Mouse (Mus musculus): ENCODE results near the gene Zfyve19. TPM values are rescaled to one million over a fixed set of nuclear protein-coding genes. Genes with fewer than 3 reads are reported as not detected.

The Zfyve19 gene
- polyA plus RNA-seq, 1 experiment from 2014 or later = 58.9 TPM

DNA sequence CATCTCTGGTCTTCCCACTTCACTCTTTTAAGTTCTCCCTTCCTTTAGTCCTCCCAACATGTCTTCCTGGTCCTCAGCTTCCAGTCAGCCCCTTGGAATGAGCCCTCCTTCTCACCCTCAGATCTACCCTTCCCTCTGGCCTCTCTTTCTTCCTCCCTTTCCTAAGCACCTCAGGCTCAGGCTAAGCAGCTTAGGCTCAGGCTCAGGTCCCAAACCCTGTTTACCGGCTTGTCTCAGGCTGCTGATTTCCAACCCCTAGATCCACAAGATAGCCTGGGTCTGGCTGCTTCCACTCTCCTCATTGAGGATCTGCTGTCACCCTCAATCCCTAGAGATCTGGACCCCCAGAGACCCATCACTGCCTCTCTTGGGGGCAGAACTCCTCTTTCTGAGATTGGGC, 10.4 kb upstream of the Zfyve19 start:
- no peaks in the 10 kb centered on the region for H3K9me3 ChIP-seq
- H3K4me2 ChIP-seq = no peak overlapping the region
- no peak overlapping the region for H3K27ac ChIP-seq (replicated peaks)
- WGBS = 71% methylated on average over 1 of the region's 1 CpGs
- no peak for ATAC-seq (ENCODE audit: low read depth)
- H3K9ac ChIP-seq = no peak overlapping the region
- H3K36me3 ChIP-seq = no peaks in the 10 kb centered on the region
- H3K4me3 ChIP-seq = no peak overlapping the region
- no peaks in the 10 kb centered on the region for H3K27me3 ChIP-seq
- peaks cover 7% of the 10 kb centered on the region for H3K4me1 ChIP-seq (replicated peaks)

DNA sequence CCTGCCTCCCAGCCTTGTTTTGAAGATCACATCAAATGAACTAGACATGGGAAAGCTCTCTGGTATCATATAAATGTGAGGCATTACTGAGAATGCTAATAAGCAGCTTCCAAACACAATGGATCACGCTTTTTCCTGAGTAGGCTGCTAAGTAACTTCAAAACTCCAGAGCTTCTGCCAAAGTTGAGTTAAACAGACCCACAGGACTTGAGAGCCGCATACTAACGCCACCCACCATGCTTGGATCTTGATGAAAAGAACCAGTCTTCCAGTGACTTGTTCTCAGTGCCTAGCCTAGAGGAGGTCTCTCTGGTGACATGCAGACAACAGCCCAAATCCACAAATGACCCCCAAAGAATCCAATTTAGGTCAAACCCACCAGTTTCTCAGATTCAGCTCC, 9.5 kb upstream of the Zfyve19 start:
- H3K9me3 ChIP-seq = no peaks in the 10 kb centered on the region

DNA sequence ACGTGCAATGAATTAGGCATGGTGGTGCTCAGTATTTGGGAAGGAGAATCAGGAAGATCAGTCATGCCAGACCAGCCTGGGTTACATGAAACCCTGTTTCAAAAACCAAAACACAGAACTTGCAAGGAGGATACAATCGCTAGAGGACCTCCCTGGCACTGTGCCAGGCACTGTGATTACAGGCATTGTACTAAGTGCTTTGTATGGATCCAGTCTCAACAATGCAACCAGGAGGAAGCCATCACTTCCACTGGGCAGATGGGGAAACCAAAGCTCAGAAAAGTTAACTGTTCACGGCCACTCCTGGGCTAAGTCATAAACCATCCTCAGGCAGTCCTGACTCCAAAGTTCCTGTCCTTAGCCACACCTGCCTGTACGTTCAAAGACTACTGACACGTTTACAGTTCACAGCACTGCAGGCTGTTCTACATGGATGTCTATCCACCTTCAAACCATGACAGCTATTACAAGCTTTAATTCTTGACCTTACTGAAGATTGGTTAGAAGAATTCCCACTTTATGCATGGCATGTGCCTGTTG, 5.4 kb upstream of the Zfyve19 start:
- H3K9me3 ChIP-seq = no peaks in the 10 kb centered on the region
- H3K9ac ChIP-seq = no peak overlapping the region
- H3K27ac ChIP-seq (replicated peaks) = no peak overlapping the region
- peaks cover 23% of the 10 kb centered on the region for H3K4me1 ChIP-seq (replicated peaks)
- H3K4me2 ChIP-seq = no peak overlapping the region
- H3K4me3 ChIP-seq = no peak overlapping the region
- H3K36me3 ChIP-seq = no peaks in the 10 kb centered on the region
- 56% methylated on average over 5 of the region's 5 CpGs for WGBS
- H3K27me3 ChIP-seq = no peaks in the 10 kb centered on the region
- no peak for ATAC-seq (ENCODE audit: low read depth)

More for the DNA sequence above, 9.5 kb upstream of the Zfyve19 start:
- Histone ChIP-seq H3K27ac (replicated peaks) (no peak overlapping the region), H3K27me3 (no peaks in the 10 kb centered on the region), H3K4me2 (no peak overlapping the region), H3K4me3 (no peak overlapping the region), H3K36me3 (no peaks in the 10 kb centered on the region), H3K9ac (no peak overlapping the region), H3K4me1 (replicated peaks) (peaks cover 15% of the 10 kb centered on the region)
- WGBS = 70% methylated on average over 3 of the region's 3 CpGs
- no peak for ATAC-seq (ENCODE audit: low read depth)

DNA sequence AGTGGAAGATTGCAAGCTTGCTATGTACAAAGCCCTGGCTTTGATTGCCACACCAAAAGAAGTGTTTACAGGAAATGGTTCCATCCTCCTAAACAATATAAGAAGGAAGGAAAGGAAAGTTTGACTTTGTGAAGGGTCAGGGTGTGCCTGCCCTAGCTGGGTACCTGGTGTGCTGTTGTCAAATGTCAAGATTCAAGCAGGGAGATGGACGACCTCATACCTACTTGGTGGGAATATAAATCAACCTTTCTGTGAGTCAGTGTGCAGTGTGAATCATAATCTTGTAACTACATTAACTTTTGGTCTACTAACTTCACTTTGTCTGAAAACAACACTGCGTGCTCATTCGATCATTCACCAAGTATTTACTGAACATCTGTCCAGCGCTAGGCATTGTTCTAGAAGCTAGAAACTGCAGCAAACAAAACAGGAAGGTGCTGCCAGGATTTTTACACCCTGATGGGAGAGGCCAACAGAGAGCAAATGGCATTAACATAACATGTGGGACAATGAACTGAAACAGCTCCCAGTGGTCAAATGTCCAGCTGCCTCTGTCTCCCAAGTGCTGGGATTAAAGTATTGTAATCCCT, 4.5 kb upstream of the Zfyve19 start:
- ATAC-seq (ENCODE audit: low read depth) = no peak
- no peaks in the 10 kb centered on the region for H3K27me3 ChIP-seq
- H3K4me2 ChIP-seq = no peak overlapping the region
- H3K36me3 ChIP-seq = no peaks in the 10 kb centered on the region
- H3K27ac ChIP-seq (replicated peaks) = no peak overlapping the region
- H3K9ac ChIP-seq = no peak overlapping the region
- H3K9me3 ChIP-seq = no peaks in the 10 kb centered on the region
- WGBS = 78% methylated on average over 4 of the region's 4 CpGs
- H3K4me3 ChIP-seq = no peak overlapping the region
- H3K4me1 ChIP-seq (replicated peaks) = peaks cover 20% of the 10 kb centered on the region

DNA sequence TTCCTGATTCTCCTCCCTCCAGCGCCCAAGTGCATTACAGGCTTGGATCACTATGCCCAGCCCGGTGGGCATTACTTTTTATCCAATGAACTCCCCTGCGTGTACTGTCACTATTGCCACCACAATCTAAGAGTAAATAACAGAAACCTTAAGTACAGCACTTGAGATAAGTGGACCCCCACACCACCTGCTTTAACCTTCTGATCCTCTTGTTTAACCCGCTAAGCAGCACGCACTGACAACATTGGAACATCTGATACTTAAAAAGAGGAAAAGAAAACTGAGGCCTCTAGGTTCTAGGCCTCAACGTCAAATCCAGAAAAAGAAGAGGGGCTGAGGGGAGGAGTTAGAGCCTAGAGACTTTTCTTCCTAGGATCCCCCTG, 465 bp upstream of the Zfyve19 start:
- Histone ChIP-seq H3K9me3 (no peaks in the 10 kb centered on the region), H3K36me3 (peaks cover 27% of the 10 kb centered on the region), H3K4me2 (peak overlapping the region; percentile 56), H3K27ac (replicated peaks) (peak overlapping the region; percentile 87), H3K9ac (peak overlapping the region; percentile 68), H3K4me1 (replicated peaks) (peaks cover 27% of the 10 kb centered on the region), H3K27me3 (no peaks in the 10 kb centered on the region), H3K4me3 (peak overlapping the region; percentile 65)
- WGBS = 30% methylated on average over 6 of the region's 6 CpGs
- no peak for ATAC-seq (ENCODE audit: low read depth)

DNA sequence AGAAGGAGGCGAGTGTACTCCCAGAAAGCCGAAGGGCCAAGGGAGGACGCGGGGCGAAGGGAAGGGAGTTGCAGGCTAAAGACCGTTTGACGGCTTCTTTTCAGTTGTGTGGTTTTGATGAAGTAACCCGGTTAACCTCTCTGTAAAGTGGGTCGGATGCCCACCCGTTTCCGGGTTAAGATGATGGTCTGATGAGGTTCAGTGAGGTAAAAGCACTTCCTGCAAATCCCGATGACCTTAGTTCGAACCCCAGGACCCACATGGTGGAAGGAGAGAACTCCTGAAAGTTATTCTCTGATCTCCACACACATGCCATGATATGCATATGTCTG, 725 bp downstream of the Zfyve19 start:
- Histone ChIP-seq H3K4me2 (peak overlapping the region; percentile 63), H3K27me3 (no peaks in the 10 kb centered on the region), H3K27ac (replicated peaks) (peak overlapping the region; percentile 87), H3K9me3 (no peaks in the 10 kb centered on the region), H3K4me3 (peak overlapping the region; percentile 65), H3K4me1 (replicated peaks) (peaks cover 18% of the 10 kb centered on the region), H3K9ac (peak overlapping the region; percentile 80), H3K36me3 (peaks cover 37% of the 10 kb centered on the region)
- 1% methylated on average over 13 of the region's 13 CpGs for WGBS
- ATAC-seq (ENCODE audit: low read depth) = peak; percentile 12

DNA sequence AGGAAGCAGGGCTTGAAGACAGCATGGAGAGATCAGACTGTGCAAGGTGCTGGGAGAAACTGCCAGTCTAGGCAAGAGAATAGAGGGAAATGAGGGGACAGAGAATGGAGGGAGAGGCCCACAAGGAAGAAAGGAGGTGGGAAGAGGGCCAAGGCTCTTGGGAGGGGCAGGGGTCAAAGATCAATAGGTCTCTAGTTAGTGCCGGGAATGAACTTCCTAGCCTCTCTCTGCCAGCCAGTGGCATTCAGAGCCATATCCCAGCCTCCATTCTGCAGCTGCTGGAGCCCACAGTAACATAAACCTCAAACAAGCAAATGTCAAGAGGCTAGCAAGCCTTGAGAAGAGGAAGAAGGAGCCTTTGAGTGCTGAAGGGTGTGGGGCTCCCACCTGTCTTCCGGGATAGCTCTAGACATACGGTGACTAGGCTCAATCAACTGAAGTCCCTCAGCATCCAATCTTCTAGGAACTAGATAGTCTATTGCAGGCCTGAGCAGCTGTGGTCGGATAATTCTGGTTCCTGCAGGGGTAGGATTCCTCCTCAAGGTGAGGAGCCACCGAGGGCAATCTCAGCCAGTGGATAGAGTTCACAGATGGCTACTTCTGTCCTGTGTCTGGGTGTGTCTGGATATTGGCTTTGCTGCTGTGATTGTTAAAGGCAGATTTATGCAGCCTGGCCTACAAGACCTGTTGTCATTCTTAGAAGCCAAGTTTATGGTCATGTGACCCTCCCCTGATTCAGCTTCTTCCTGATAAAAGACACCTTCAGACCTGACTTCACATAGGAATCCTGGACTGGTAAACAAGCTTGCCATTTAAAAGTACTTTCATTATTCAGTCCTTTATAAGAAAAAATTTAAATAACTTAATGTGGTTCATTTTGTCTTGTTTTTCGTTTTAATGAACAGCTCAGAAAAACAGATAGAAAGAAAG, 21.6 kb downstream of the Zfyve19 start, which contains the start of gene Ppp1r14d:
TSS of gene Ppp1r14d (minus strand) at position 132 of the 930 bp plus-strand sequence.
- H3K36me3 ChIP-seq = no peaks in the 10 kb centered on the region
- ATAC-seq (ENCODE audit: low read depth) = no peak
- no peak within 1 kb of the TSS for H3K4me2 ChIP-seq
- WGBS = 77% methylated on average over 6 of the region's 6 CpGs
- no peaks in the 10 kb centered on the region for H3K9me3 ChIP-seq
- H3K4me3 ChIP-seq = no peak within 1 kb of the TSS
- no peaks in the 10 kb centered on the region for H3K4me1 ChIP-seq (replicated peaks)
- peaks cover 16% of the 10 kb centered on the region for H3K27me3 ChIP-seq
- H3K9ac ChIP-seq = no peak within 1 kb of the TSS
- H3K27ac ChIP-seq (replicated peaks) = no peak within 1 kb of the TSS

DNA sequence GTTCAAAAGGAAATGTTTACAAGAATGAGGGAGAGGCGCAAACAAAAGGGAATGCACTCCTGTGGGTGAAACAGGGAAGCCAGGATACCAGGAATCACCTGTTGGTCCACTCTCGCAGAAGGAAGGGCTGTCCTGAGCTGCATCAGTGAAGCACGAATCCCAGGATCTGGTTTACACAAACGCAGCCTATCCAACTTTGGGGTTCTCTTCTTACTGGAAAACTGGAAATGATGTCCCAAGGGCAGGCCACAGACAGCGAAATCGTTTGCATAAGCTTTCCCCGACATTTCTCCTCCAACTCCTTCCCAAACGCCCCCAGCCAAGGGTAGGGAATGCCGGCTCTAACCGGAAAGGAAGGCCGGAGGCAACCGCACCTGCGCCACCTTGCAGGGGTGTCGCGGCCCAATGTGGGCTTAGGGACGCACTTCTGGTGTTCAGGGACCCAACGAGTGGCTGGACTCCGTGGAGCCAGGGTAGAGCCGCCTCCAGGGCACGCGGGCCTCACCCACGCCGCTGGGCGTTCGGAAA, 28.3 kb downstream of the Zfyve19 start:
- H3K9ac ChIP-seq = peak overlapping the region; percentile 43; the same call in 1 of the 2 replicates
- peak overlapping the region; percentile 38 for H3K4me3 ChIP-seq
- peaks cover 13% of the 10 kb centered on the region for H3K4me1 ChIP-seq (replicated peaks)
- H3K27me3 ChIP-seq = peaks cover 69% of the 10 kb centered on the region
- ATAC-seq (ENCODE audit: low read depth) = no peak
- H3K36me3 ChIP-seq = no peaks in the 10 kb centered on the region
- H3K27ac ChIP-seq (replicated peaks) = no peak overlapping the region
- peak overlapping the region; percentile 63 for H3K4me2 ChIP-seq
- H3K9me3 ChIP-seq = no peaks in the 10 kb centered on the region
- WGBS = 6% methylated on average over 25 of the region's 25 CpGs

DNA sequence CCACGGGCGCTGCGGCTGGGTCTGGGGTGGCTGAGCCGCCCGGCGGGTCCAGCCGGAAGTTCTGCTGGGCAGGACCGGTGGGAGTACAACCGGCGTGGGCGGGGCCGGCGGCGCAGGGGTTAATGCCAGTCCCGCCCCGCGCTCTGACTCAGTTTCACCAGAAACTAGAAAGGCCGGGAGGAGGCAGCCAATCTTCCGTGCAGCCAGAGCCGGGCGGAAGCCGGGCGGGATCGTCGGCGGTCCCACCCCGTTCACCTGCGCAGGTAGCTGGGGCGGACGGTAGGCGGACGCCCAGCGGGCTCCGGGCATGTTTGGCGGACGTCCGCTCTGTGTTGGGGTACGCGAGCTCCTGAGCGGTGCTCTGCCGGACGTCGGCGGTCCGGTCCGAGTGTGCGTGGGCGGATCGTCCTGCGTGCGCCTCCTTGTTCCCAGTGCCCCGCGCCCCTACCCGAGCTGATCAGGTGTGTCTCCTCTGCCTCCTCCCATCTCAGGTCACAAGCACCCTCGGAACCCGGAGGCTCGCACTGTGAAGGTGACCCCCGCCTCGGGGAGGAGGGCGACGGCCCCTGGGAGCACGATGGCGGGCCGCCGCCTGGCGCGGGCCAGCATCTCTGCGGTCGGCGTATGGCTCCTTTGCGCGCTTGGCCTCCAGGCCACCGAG, 28.9 kb downstream of the Zfyve19 start, which contains the start of gene Spint1:
TSS of gene Spint1 (plus strand) at position 153 of the 661 bp plus-strand sequence.
- Histone ChIP-seq H3K4me3 (peak within 1 kb of the TSS; percentile 38), H3K4me2 (peak within 1 kb of the TSS; percentile 63), H3K4me1 (replicated peaks) (peaks cover 13% of the 10 kb centered on the region), H3K27ac (replicated peaks) (no peak within 1 kb of the TSS), H3K36me3 (no peaks in the 10 kb centered on the region), H3K9ac (peak within 1 kb of the TSS; percentile 43; the same call in 1 of the 2 replicates), H3K27me3 (peaks cover 69% of the 10 kb centered on the region), H3K9me3 (no peaks in the 10 kb centered on the region)
- no peak for ATAC-seq (ENCODE audit: low read depth)
- under 1% methylated on average over 73 of the region's 73 CpGs for WGBS

DNA sequence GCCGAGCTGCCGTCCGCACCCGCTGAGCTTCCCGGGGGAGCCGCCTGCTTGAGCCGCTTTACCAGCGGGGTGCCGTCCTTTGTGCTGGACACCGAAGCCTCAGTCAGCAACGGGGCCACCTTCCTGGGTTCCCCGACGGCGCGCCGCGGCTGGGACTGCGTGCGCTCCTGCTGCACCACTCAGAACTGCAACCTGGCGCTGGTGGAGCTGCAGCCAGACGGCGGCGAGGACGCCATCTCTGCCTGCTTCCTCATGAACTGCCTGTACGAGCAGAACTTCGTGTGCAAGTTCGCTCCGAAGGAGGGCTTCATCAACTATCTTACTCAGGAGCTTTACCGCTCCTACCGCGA, 29.4 kb downstream of the Zfyve19 start:
- no peak for ATAC-seq (ENCODE audit: low read depth)
- peak overlapping the region; percentile 63 for H3K4me2 ChIP-seq
- 1% methylated on average over 31 of the region's 31 CpGs for WGBS
- H3K27ac ChIP-seq (replicated peaks) = no peak overlapping the region
- H3K4me1 ChIP-seq (replicated peaks) = peaks cover 13% of the 10 kb centered on the region
- no peaks in the 10 kb centered on the region for H3K9me3 ChIP-seq
- H3K4me3 ChIP-seq = peak overlapping the region; percentile 38
- no peak overlapping the region for H3K9ac ChIP-seq
- no peaks in the 10 kb centered on the region for H3K36me3 ChIP-seq
- peaks cover 69% of the 10 kb centered on the region for H3K27me3 ChIP-seq

DNA sequence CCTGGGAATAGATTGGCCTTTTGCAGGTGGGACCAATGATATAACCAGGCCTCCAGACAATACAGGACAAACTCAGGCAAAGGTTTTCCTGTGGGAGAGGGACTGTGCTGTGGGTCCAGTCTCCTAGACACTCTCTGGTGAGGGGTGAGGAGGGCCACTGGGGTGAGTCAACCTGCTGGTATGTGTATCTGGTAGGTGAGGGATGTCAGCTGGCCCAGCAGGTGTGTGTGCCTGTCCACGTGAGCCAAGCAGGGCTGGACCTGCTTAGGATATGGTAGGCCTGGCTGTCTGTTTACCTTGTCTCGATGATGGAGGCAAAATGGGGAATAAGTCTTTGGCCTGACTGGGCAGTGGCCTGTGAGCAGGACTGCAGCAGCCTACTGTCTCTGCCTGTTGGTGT, 30.3 kb downstream of the Zfyve19 start:
- no peak overlapping the region for H3K9ac ChIP-seq
- peaks cover 67% of the 10 kb centered on the region for H3K27me3 ChIP-seq
- no peaks in the 10 kb centered on the region for H3K36me3 ChIP-seq

More for the DNA sequence above, 30.3 kb downstream of the Zfyve19 start:
- H3K4me2 ChIP-seq = no peak overlapping the region
- no peak overlapping the region for H3K4me3 ChIP-seq
- H3K27ac ChIP-seq (replicated peaks) = no peak overlapping the region
- no peaks in the 10 kb centered on the region for H3K9me3 ChIP-seq
- WGBS = 60% methylated on average over 2 of the region's 2 CpGs
- ATAC-seq (ENCODE audit: low read depth) = no peak
- peaks cover 13% of the 10 kb centered on the region for H3K4me1 ChIP-seq (replicated peaks)

Measured in neural tube, embryonic 13.5 days (tissue).